Mouse (Mus musculus) liver, embryonic 15.5 days (tissue): Measurements from ENCODE around the gene Pabpn1l. TPM values are rescaled to one million over a fixed set of nuclear protein-coding genes. Genes with fewer than 3 reads are reported as not detected.

Experiments used
- ATAC-seq: fragments of 200-750 bp; cut with Nextera tagmentation; 2 replicates; pipeline ENCODE4 v1.8.0; 2017; ENCODE audit warnings: moderate number of reproducible peaks, mild to moderate bottlenecking, moderate library complexity; ENCODE audit not compliant: insufficient read depth
- H3K27ac ChIP-seq: fragments of 300-500 bp; sonication (generic); replicated peaks from 2 replicates; pipeline ENCODE4 v1.5.1; 2015; ENCODE audit warnings: mild to moderate bottlenecking, inconsistent platforms
- H3K27me3 ChIP-seq: fragments of 300-500 bp; sonication (generic); 2 replicates; pipeline ENCODE4 v1.6.1; 2015; ENCODE audit warnings: mild to moderate bottlenecking, inconsistent platforms
- H3K36me3 ChIP-seq: fragments of 300-500 bp; sonication (generic); replicated peaks from 2 replicates; pipeline ENCODE4 v1.6.1; 2015; ENCODE audit warnings: moderate library complexity, mild to moderate bottlenecking, inconsistent platforms
- H3K4me1 ChIP-seq: fragments of 300-500 bp; sonication (generic); replicated peaks from 2 replicates; pipeline ENCODE4 v1.6.1; 2015; ENCODE audit warnings: inconsistent platforms
- H3K4me2 ChIP-seq: fragments of 300-500 bp; sonication (generic); 2 replicates; pipeline ENCODE4 v1.6.1; 2015; ENCODE audit warnings: moderate library complexity, mild to moderate bottlenecking, inconsistent platforms
- H3K4me3 ChIP-seq: fragments of 300-500 bp; sonication (generic); replicated peaks from 2 replicates; pipeline ENCODE4 v1.5.1; 2015; ENCODE audit warnings: mild to moderate bottlenecking, inconsistent platforms
- H3K9ac ChIP-seq: fragments of 300-500 bp; sonication (generic); 2 replicates; pipeline ENCODE4 v1.6.1; 2015; ENCODE audit warnings: moderate library complexity, mild to moderate bottlenecking, inconsistent platforms
- H3K9me3 ChIP-seq: fragments of 300-500 bp; sonication (generic); replicated peaks from 2 replicates; pipeline ENCODE4 v1.6.1; 2016; ENCODE audit warnings: inconsistent platforms
- WGBS: fragments of 180-500 bp; shearing (Covaris S2); methylation state at CpG from one replicate; pipeline ENCODE4 v1.1.7; 2015; ENCODE audit warnings: mixed read lengths; ENCODE audit not compliant: insufficient replicate concordance; 5-methylcytosine and 5-hydroxymethylcytosine counted together
- polyA plus RNA-seq: library from polyadenylated mRNA; unstranded; fragments of >200 nt; fragmentation: Nextera tagmentation; extraction: Ambion mirVana; gene quantifications from 2 replicates; pipeline ENCODE4 v1.2.1, GENCODE M21; 2015

Gene Pabpn1l
- polyA plus RNA-seq, 1 experiment from 2014 or later = not detected

- no peak for ATAC-seq
- Histone ChIP-seq H3K27ac (no peak overlapping the region; the same call in 1 of the 2 replicates), H3K9ac (no peak overlapping the region), H3K4me3 (no peak overlapping the region), H3K36me3 (peaks cover 15% of the 10 kb centered on the region; the same call in 1 of the 2 replicates), H3K9me3 (no peaks in the 10 kb centered on the region), H3K27me3 (no peaks in the 10 kb centered on the region), H3K4me2 (no peak overlapping the region; the same call in 1 of the 2 replicates), H3K4me1 (peaks cover 12% of the 10 kb centered on the region)
- 28% methylated on average over 4 of the region's 4 CpGs for WGBS
Observed at GRCm38 (mm10) chr8:122596031-122596430, 26.5 kb downstream of the Pabpn1l start.

- H3K27me3 ChIP-seq = no peaks in the 10 kb centered on the region
- WGBS = 74% methylated on average over 19 of the region's 19 CpGs
- H3K27ac ChIP-seq = peak overlapping the region; percentile 55
- no peak overlapping the region for H3K9ac ChIP-seq
- H3K4me2 ChIP-seq = peak overlapping the region; percentile 10; the same call in 1 of the 2 replicates
- H3K9me3 ChIP-seq = no peaks in the 10 kb centered on the region
- H3K4me3 ChIP-seq = no peak overlapping the region
- H3K36me3 ChIP-seq = peaks cover 11% of the 10 kb centered on the region; the same call in 1 of the 2 replicates
- H3K4me1 ChIP-seq = peaks cover 12% of the 10 kb centered on the region
- no peak for ATAC-seq
Observed at GRCm38 (mm10) chr8:122593783-122594507, 28.6 kb downstream of the Pabpn1l start.

- WGBS = 45% methylated on average over 12 of the region's 12 CpGs
Observed at GRCm38 (mm10) chr8:122593240-122593639, 29.3 kb downstream of the Pabpn1l start.

GRCm38 (mm10) chr8:122586749-122587148 is 35.8 kb downstream of the Pabpn1l start:
- Histone ChIP-seq H3K4me3 (no peak overlapping the region), H3K4me2 (no peak overlapping the region), H3K9ac (no peak overlapping the region), H3K4me1 (peaks cover 19% of the 10 kb centered on the region), H3K36me3 (no peaks in the 10 kb centered on the region), H3K27me3 (no peaks in the 10 kb centered on the region), H3K9me3 (no peaks in the 10 kb centered on the region), H3K27ac (no peak overlapping the region)
- 77% methylated on average over 10 of the region's 10 CpGs for WGBS
- ATAC-seq = no peak

More at GRCm38 (mm10) chr8:122593240-122593639, 29.3 kb downstream of the Pabpn1l start:
- ATAC-seq = no peak
- H3K9ac ChIP-seq = no peak overlapping the region
- no peaks in the 10 kb centered on the region for H3K9me3 ChIP-seq
- H3K4me3 ChIP-seq = no peak overlapping the region
- H3K27me3 ChIP-seq = no peaks in the 10 kb centered on the region
- H3K4me2 ChIP-seq = peak overlapping the region; percentile 10; the same call in 1 of the 2 replicates
- H3K36me3 ChIP-seq = 0 out of 2 replicates have a peak, but pooled peaks cover 4% of the 10 kb centered on the region
- peaks cover 12% of the 10 kb centered on the region for H3K4me1 ChIP-seq
- peak overlapping the region; percentile 55 for H3K27ac ChIP-seq

GRCm38 (mm10) chr8:122586171-122586570 is 36.4 kb downstream of the Pabpn1l start:
- Histone ChIP-seq H3K9ac (no peak overlapping the region), H3K27ac (no peak overlapping the region), H3K27me3 (no peaks in the 10 kb centered on the region), H3K4me1 (peaks cover 19% of the 10 kb centered on the region), H3K9me3 (no peaks in the 10 kb centered on the region), H3K36me3 (no peaks in the 10 kb centered on the region), H3K4me2 (no peak overlapping the region), H3K4me3 (no peak overlapping the region)
- no peak for ATAC-seq
- 65% methylated on average over 7 of the region's 7 CpGs for WGBS

- H3K9ac ChIP-seq = no peak overlapping the region
- H3K4me2 ChIP-seq = peak overlapping the region; percentile 20
- H3K4me3 ChIP-seq = no peak overlapping the region
- peaks cover 19% of the 10 kb centered on the region for H3K4me1 ChIP-seq
- no peak; the same call in 1 of the 2 replicates for ATAC-seq
- H3K27me3 ChIP-seq = no peaks in the 10 kb centered on the region
- no peaks in the 10 kb centered on the region for H3K9me3 ChIP-seq
- no peaks in the 10 kb centered on the region for H3K36me3 ChIP-seq
- H3K27ac ChIP-seq = no peak overlapping the region
- WGBS = 45% methylated on average over 14 of the region's 14 CpGs
Observed at GRCm38 (mm10) chr8:122585411-122585891, 37.1 kb downstream of the Pabpn1l start.

GRCm38 (mm10) chr8:122584981-122585380 is 37.6 kb downstream of the Pabpn1l start:
- Histone ChIP-seq H3K4me2 (no peak overlapping the region), H3K27me3 (no peaks in the 10 kb centered on the region), H3K9ac (no peak overlapping the region), H3K4me1 (peaks cover 19% of the 10 kb centered on the region), H3K9me3 (no peaks in the 10 kb centered on the region), H3K27ac (no peak overlapping the region), H3K4me3 (no peak overlapping the region), H3K36me3 (no peaks in the 10 kb centered on the region)
- ATAC-seq = no peak
- WGBS = 81% methylated on average over 9 of the region's 9 CpGs

GRCm38 (mm10) chr8:122580926-122581325 is 41.6 kb downstream of the Pabpn1l start:
- Histone ChIP-seq H3K9ac (no peak overlapping the region), H3K36me3 (no peaks in the 10 kb centered on the region), H3K9me3 (no peaks in the 10 kb centered on the region), H3K27me3 (no peaks in the 10 kb centered on the region; the same call in 1 of the 2 replicates), H3K4me2 (no peak overlapping the region), H3K27ac (no peak overlapping the region), H3K4me1 (peaks cover 27% of the 10 kb centered on the region), H3K4me3 (no peak overlapping the region)
- ATAC-seq = no peak
- 77% methylated on average over 13 of the region's 15 CpGs for WGBS

GRCm38 (mm10) chr8:122579196-122579595 is 43.3 kb downstream of the Pabpn1l start:
- Histone ChIP-seq H3K4me1 (peaks cover 32% of the 10 kb centered on the region), H3K27ac (no peak overlapping the region), H3K4me2 (no peak overlapping the region), H3K4me3 (no peak overlapping the region), H3K27me3 (no peaks in the 10 kb centered on the region; the same call in 1 of the 2 replicates), H3K36me3 (0 out of 2 replicates have a peak, but pooled peaks cover 2% of the 10 kb centered on the region), H3K9me3 (no peaks in the 10 kb centered on the region), H3K9ac (no peak overlapping the region)
- 63% methylated on average over 7 of the region's 7 CpGs for WGBS
- no peak for ATAC-seq

- H3K27me3 ChIP-seq = no peaks in the 10 kb centered on the region; the same call in 1 of the 2 replicates
- ATAC-seq = no peak
- H3K4me2 ChIP-seq = peak overlapping the region; percentile 98
- WGBS = 51% methylated on average over 10 of the region's 10 CpGs
- peak overlapping the region; percentile 80; the same call in 1 of the 2 replicates for H3K27ac ChIP-seq
- H3K36me3 ChIP-seq = peaks cover 23% of the 10 kb centered on the region
- no peak overlapping the region for H3K9ac ChIP-seq
- peak overlapping the region; percentile 73; the same call in 1 of the 2 replicates for H3K4me3 ChIP-seq
- H3K9me3 ChIP-seq = no peaks in the 10 kb centered on the region
- H3K4me1 ChIP-seq = peaks cover 53% of the 10 kb centered on the region
Observed at GRCm38 (mm10) chr8:122577116-122577515, 45.4 kb downstream of the Pabpn1l start.

GRCm38 (mm10) chr8:122576648-122577022 is 45.9 kb downstream of the Pabpn1l start, which contains the start of gene Aprt:
Gene Aprt, minus strand, starts transcription at chr8:122576909.
- ATAC-seq = peak; percentile 81
- peak within 1 kb of the TSS; percentile 98 for H3K4me2 ChIP-seq
- H3K27ac ChIP-seq = peak within 1 kb of the TSS; percentile 80
- H3K27me3 ChIP-seq = no peaks in the 10 kb centered on the region; the same call in 1 of the 2 replicates
- peak within 1 kb of the TSS; percentile 73 for H3K4me3 ChIP-seq
- under 1% methylated on average over 39 of the region's 39 CpGs for WGBS
- peaks cover 57% of the 10 kb centered on the region for H3K4me1 ChIP-seq
- H3K9me3 ChIP-seq = no peaks in the 10 kb centered on the region
- H3K36me3 ChIP-seq = peaks cover 28% of the 10 kb centered on the region
- peak within 1 kb of the TSS; percentile 75 for H3K9ac ChIP-seq
